Mouse (Mus musculus): Measurements from ENCODE around the gene Cdh4. TPM values are rescaled to one million over a fixed set of nuclear protein-coding genes. Genes with fewer than 3 reads are reported as not detected.

Cdh4 gene
- polyA plus RNA-seq, 1 experiment from 2014 or later: 0.61 TPM

- no peak for DNase-seq
- Histone ChIP-seq H3K27ac (ENCODE audit: low read depth) (no peak overlapping the region), H3K9ac (replicated peaks) (no peak overlapping the region), H3K36me3 (replicated peaks; ENCODE audit: insufficient read depth, low read length) (no peaks in the 10 kb centered on the region), H3K9me3 (ENCODE audit: low read length) (no peaks in the 10 kb centered on the region), H3K4me1 (ENCODE audit: insufficient read depth) (no peaks in the 10 kb centered on the region), H3K4me2 (ENCODE audit: low read depth, low read length) (no peak overlapping the region), H3K27me3 (ENCODE audit: insufficient read depth, low read length) (no peaks in the 10 kb centered on the region), H3K4me3 (ENCODE audit: low read depth, low read length) (no peak overlapping the region)
- WGBS (ENCODE audit: insufficient replicate concordance): 56% methylated on average over 2 of the region's 2 CpGs
- ATAC-seq: no peak
- TF ChIP-seq EP300 (IDR thresholded peaks at IDR 0.05; ENCODE audit: low read depth) (no peak), CTCF (IDR thresholded peaks at IDR 0.05; ENCODE audit: low read depth) (no peak)
Observed at GRCm38 (mm10) chr2:179600347-179600746, 158.1 kb downstream of the Cdh4 start.

- Histone ChIP-seq H3K27me3 (ENCODE audit: insufficient read depth, low read length) (no peaks in the 10 kb centered on the region), H3K27ac (ENCODE audit: low read depth) (no peak overlapping the region), H3K36me3 (replicated peaks; ENCODE audit: insufficient read depth, low read length) (no peaks in the 10 kb centered on the region), H3K9ac (replicated peaks) (no peak overlapping the region), H3K4me1 (ENCODE audit: insufficient read depth) (no peaks in the 10 kb centered on the region), H3K4me3 (ENCODE audit: low read depth, low read length) (no peak overlapping the region), H3K9me3 (ENCODE audit: low read length) (no peaks in the 10 kb centered on the region), H3K4me2 (ENCODE audit: low read depth, low read length) (no peak overlapping the region)
- no peak for DNase-seq
- no peak for ATAC-seq
- 76% methylated on average over 9 of the region's 9 CpGs for WGBS (ENCODE audit: insufficient replicate concordance)
- TF ChIP-seq EP300 (IDR thresholded peaks at IDR 0.05; ENCODE audit: low read depth): no peak
- TF ChIP-seq CTCF (IDR thresholded peaks at IDR 0.05; ENCODE audit: low read depth): no peak
Observed at GRCm38 (mm10) chr2:179601167-179601566, 158.9 kb downstream of the Cdh4 start.

- ATAC-seq (no peak), DNase-seq (no peak)
- no peaks in the 10 kb centered on the region for H3K36me3 ChIP-seq (replicated peaks; ENCODE audit: insufficient read depth, low read length)
- no peak overlapping the region for H3K4me3 ChIP-seq (ENCODE audit: low read depth, low read length)
- TF ChIP-seq CTCF (IDR thresholded peaks at IDR 0.05; ENCODE audit: low read depth) (no peak), EP300 (IDR thresholded peaks at IDR 0.05; ENCODE audit: low read depth) (no peak)
- H3K4me1 ChIP-seq (ENCODE audit: insufficient read depth): no peaks in the 10 kb centered on the region
- WGBS (ENCODE audit: insufficient replicate concordance): 73% methylated on average over 3 of the region's 3 CpGs
- no peak overlapping the region for H3K4me2 ChIP-seq (ENCODE audit: low read depth, low read length)
- H3K9me3 ChIP-seq (ENCODE audit: low read length): no peaks in the 10 kb centered on the region
- no peaks in the 10 kb centered on the region for H3K27me3 ChIP-seq (ENCODE audit: insufficient read depth, low read length)
- H3K9ac ChIP-seq (replicated peaks): no peak overlapping the region
- no peak overlapping the region for H3K27ac ChIP-seq (ENCODE audit: low read depth)
Observed at GRCm38 (mm10) chr2:179604746-179605145, 162.5 kb downstream of the Cdh4 start.

- WGBS (ENCODE audit: insufficient replicate concordance): 80% methylated on average over 9 of the region's 10 CpGs
Observed at GRCm38 (mm10) chr2:179605255-179605654, 163.0 kb downstream of the Cdh4 start.

GRCm38 (mm10) chr2:179606341-179606740, 164.1 kb downstream of the Cdh4 start:
- Histone ChIP-seq H3K9me3 (ENCODE audit: low read length) (no peaks in the 10 kb centered on the region), H3K27me3 (ENCODE audit: insufficient read depth, low read length) (no peaks in the 10 kb centered on the region), H3K4me1 (ENCODE audit: insufficient read depth) (no peaks in the 10 kb centered on the region), H3K36me3 (replicated peaks; ENCODE audit: insufficient read depth, low read length) (no peaks in the 10 kb centered on the region), H3K9ac (replicated peaks) (no peak overlapping the region), H3K4me3 (ENCODE audit: low read depth, low read length) (no peak overlapping the region), H3K27ac (ENCODE audit: low read depth) (no peak overlapping the region), H3K4me2 (ENCODE audit: low read depth, low read length) (no peak overlapping the region)
- ATAC-seq: no peak
- TF ChIP-seq CTCF (IDR thresholded peaks at IDR 0.05; ENCODE audit: low read depth) (no peak), EP300 (IDR thresholded peaks at IDR 0.05; ENCODE audit: low read depth) (no peak)
- WGBS (ENCODE audit: insufficient replicate concordance): 71% methylated on average over 2 of the region's 2 CpGs
- DNase-seq: no peak

More at GRCm38 (mm10) chr2:179605255-179605654, 163.0 kb downstream of the Cdh4 start:
- H3K27ac ChIP-seq (ENCODE audit: low read depth): no peak overlapping the region
- H3K4me2 ChIP-seq (ENCODE audit: low read depth, low read length): no peak overlapping the region
- no peaks in the 10 kb centered on the region for H3K36me3 ChIP-seq (replicated peaks; ENCODE audit: insufficient read depth, low read length)
- DNase-seq (no peak), ATAC-seq (no peak)
- H3K4me3 ChIP-seq (ENCODE audit: low read depth, low read length): no peak overlapping the region
- no peaks in the 10 kb centered on the region for H3K27me3 ChIP-seq (ENCODE audit: insufficient read depth, low read length)
- no peak overlapping the region for H3K9ac ChIP-seq (replicated peaks)
- H3K4me1 ChIP-seq (ENCODE audit: insufficient read depth): no peaks in the 10 kb centered on the region
- no peaks in the 10 kb centered on the region for H3K9me3 ChIP-seq (ENCODE audit: low read length)
- no peak for TF ChIP-seq CTCF (IDR thresholded peaks at IDR 0.05; ENCODE audit: low read depth)

GRCm38 (mm10) chr2:179615906-179616305, 173.7 kb downstream of the Cdh4 start:
- no peak overlapping the region for H3K4me3 ChIP-seq (ENCODE audit: low read depth, low read length)
- DNase-seq (no peak), ATAC-seq (no peak)
- H3K4me2 ChIP-seq (ENCODE audit: low read depth, low read length): no peak overlapping the region
- no peak overlapping the region for H3K27ac ChIP-seq (ENCODE audit: low read depth)
- H3K9ac ChIP-seq (replicated peaks): no peak overlapping the region
- H3K27me3 ChIP-seq (ENCODE audit: insufficient read depth, low read length): no peaks in the 10 kb centered on the region
- no peaks in the 10 kb centered on the region for H3K4me1 ChIP-seq (ENCODE audit: insufficient read depth)
- 41% methylated on average over 5 of the region's 5 CpGs for WGBS (ENCODE audit: insufficient replicate concordance)
- TF ChIP-seq EP300 (IDR thresholded peaks at IDR 0.05; ENCODE audit: low read depth) (no peak), CTCF (IDR thresholded peaks at IDR 0.05; ENCODE audit: low read depth) (no peak)
- no peaks in the 10 kb centered on the region for H3K36me3 ChIP-seq (replicated peaks; ENCODE audit: insufficient read depth, low read length)
- H3K9me3 ChIP-seq (ENCODE audit: low read length): no peaks in the 10 kb centered on the region; the same call in 1 of the 2 replicates
